Mouse (Mus musculus) limb, embryonic 15.5 days (tissue): ENCODE results near the gene Catsper2. TPM values are rescaled to one million over a fixed set of nuclear protein-coding genes. Genes with fewer than 3 reads are reported as not detected.

Experiments used
- microRNA-seq: library from miRNA; unstranded; fragments of <30 nt; microRNA quantifications from one replicate; pipeline ENCODE4, GENCODE M21; 2016
- polyA plus RNA-seq: library from polyadenylated mRNA; unstranded; fragments of >200 nt; fragmentation: Nextera tagmentation; extraction: Ambion mirVana; gene quantifications from 2 replicates; pipeline ENCODE4 v1.2.1, GENCODE M21; 2015

Catsper2 gene
- polyA plus RNA-seq, 1 experiment from 2014 or later, result 2.0 TPM

Small RNAs within 50 kb of the gene (microRNA-seq; reads per million reads assigned to microRNA genes)
- not detected for gene Gm22953

Other genes with a start within 250 kb of the Catsper2 start
- gene Tubgcp4, start 243.1 kb downstream of the Catsper2 start, polyA plus RNA-seq, result 48.7 and 48.9 TPM in 2 replicates
- gene Zscan29, start 242.7 kb downstream of the Catsper2 start, polyA plus RNA-seq, result 9.3 and 10.1 TPM in 2 replicates
- 52.4 and 62.6 TPM in 2 replicates for gene Trp53bp1, start 142.4 kb downstream of the Catsper2 start, polyA plus RNA-seq
- 3.8 and 3.9 TPM in 2 replicates for gene Map1a, start 124.2 kb downstream of the Catsper2 start, polyA plus RNA-seq
- 10.1 and 10.2 TPM in 2 replicates for gene Ppip5k1, start 58.4 kb downstream of the Catsper2 start, polyA plus RNA-seq
- 40.0 and 40.1 TPM in 2 replicates for gene Ckmt1, start 56.1 kb downstream of the Catsper2 start, polyA plus RNA-seq
- gene Strc, start 26.6 kb downstream of the Catsper2 start, polyA plus RNA-seq, result not detected in 2 replicates
- 841 and 923 TPM in 2 replicates for gene Pdia3, start within 50 bp of the Catsper2 start, polyA plus RNA-seq
- gene Ell3, start 30.5 kb upstream of the Catsper2 start, polyA plus RNA-seq, result 8.8 and 9.5 TPM in 2 replicates
- 552 and 557 TPM in 2 replicates for gene Serf2, start 35.4 kb upstream of the Catsper2 start, polyA plus RNA-seq
- gene Hypk, start 39.5 kb upstream of the Catsper2 start, polyA plus RNA-seq, result 116 and 126 TPM in 2 replicates
- 0.12 and 0.25 TPM in 2 replicates for gene Serinc4, start 43.0 kb upstream of the Catsper2 start, polyA plus RNA-seq
- 61.3 and 64.4 TPM in 2 replicates for gene Mfap1b, start 60.3 kb upstream of the Catsper2 start, polyA plus RNA-seq
- gene Mfap1a, start 92.9 kb upstream of the Catsper2 start, polyA plus RNA-seq, result 29.0 and 29.2 TPM in 2 replicates
- 5.5 and 7.1 TPM in 2 replicates for gene Wdr76, start 92.9 kb upstream of the Catsper2 start, polyA plus RNA-seq